Mouse (Mus musculus): ENCODE results near the gene Man1a. TPM values are rescaled to one million over a fixed set of nuclear protein-coding genes. Genes with fewer than 3 reads are reported as not detected.

Gene Man1a
- total RNA-seq, 1 experiment = 9.1 TPM

DNA sequence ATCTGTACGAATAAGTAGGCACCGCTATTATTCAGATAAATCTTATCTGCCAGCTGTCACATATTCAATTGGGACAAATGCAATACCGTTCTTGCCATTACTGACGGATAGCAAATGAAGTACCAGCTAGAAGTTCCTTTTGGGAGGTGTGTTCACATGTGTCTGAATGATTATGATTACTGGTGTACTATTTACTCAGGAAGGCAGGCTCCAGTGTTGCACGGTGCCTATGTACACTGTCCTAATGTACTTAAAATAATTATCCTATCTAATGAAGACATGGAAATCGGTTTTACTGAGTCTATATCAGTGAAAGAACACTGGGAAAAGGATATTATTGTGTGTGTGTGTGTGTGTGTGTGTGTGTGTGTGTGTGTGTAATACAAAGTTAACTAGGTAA lies 160.7 kb downstream of the Man1a start:
- Histone ChIP-seq H3K4me1 (ENCODE audit: control insufficient read depth in 2 of 2, insufficient read depth in 2 of 2, low read length in 2 of 2, poor library complexity in 1 of 2) (no peaks in the 10 kb centered on the region), H3K9me3 (ENCODE audit: control insufficient read depth, insufficient read depth, low read depth, low read length) (no peaks in the 10 kb centered on the region), H3K36me3 (ENCODE audit: control insufficient read depth, insufficient read depth, low read length, poor library complexity, severe bottlenecking) (no peaks in the 10 kb centered on the region), H3K9ac (ENCODE audit: insufficient read depth, low read depth, low read length, poor library complexity, severe bottlenecking) (no peak overlapping the region), H3K27ac (ENCODE audit: insufficient read depth, low read depth, low read length, poor library complexity, severe bottlenecking) (no peak overlapping the region), H3K4me3 (ENCODE audit: insufficient read depth in 1 of 2, low read depth in 1 of 2, low read length in 2 of 2, poor library complexity in 1 of 2, severe bottlenecking in 1 of 2) (no peak overlapping the region)
- no peak for DNase-seq (ENCODE audit: low read depth, low spot score)
- TF ChIP-seq ZC3H11A (IDR thresholded peaks at IDR 0.05; ENCODE audit: borderline replicate concordance, low read depth, low read length) = no peak
- no peak for TF ChIP-seq CHD2 (IDR thresholded peaks at IDR 0.05; ENCODE audit: low read depth, low read length)
- no peak for TF ChIP-seq MAFK (IDR thresholded peaks at IDR 0.05; ENCODE audit: insufficient read depth, low read depth, low read length)
- TF ChIP-seq ZNF384 (IDR thresholded peaks at IDR 0.05; ENCODE audit: low read depth, low read length) = no peak
- TF ChIP-seq HCFC1 (IDR thresholded peaks at IDR 0.05; ENCODE audit: borderline replicate concordance, insufficient read depth, low read length) = no peak
- in situ Hi-C loops (cut with MboI; ENCODE audit: low sequenced_read_pairs in 2 of 2, unreplicated experiment in 2 of 2) = no loop called here

DNA sequence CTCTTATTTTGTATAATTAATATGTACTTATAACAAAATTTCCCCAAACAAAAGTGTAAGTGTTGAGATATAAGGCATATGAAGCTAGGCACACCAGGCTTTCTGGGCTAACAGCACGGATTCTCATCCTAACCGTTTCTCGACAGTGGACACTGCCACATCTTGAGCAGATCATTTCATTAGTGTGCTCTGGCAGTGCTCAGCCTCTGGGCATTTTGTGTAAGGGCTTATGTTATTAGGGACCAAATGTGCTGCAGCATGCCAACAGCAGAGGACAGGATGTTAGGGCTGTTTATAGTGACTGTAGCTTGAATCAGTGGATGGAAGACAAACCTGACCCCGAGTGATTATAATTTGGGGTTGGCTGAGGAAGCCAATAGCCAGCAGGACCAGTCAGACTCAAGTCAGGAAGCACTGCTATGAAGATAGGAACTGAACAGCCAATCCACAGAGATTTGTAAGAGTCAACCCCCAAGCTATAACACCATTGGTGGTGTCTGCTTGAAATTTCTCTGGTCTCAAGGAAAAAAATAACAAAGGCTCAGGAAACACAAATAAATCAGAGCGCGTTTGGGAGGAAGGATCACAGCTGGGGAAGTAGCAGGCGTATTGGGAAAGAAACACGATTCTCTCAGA lies 161.3 kb downstream of the Man1a start:
- in situ Hi-C loops (cut with MboI; ENCODE audit: low sequenced_read_pairs in 2 of 2, unreplicated experiment in 2 of 2) = no loop called here
- H3K9me3 ChIP-seq (ENCODE audit: control insufficient read depth, insufficient read depth, low read depth, low read length) = no peaks in the 10 kb centered on the region
- TF ChIP-seq CHD2 (IDR thresholded peaks at IDR 0.05; ENCODE audit: low read depth, low read length) (no peak), ZC3H11A (IDR thresholded peaks at IDR 0.05; ENCODE audit: borderline replicate concordance, low read depth, low read length) (no peak), MAFK (IDR thresholded peaks at IDR 0.05; ENCODE audit: insufficient read depth, low read depth, low read length) (no peak), HCFC1 (IDR thresholded peaks at IDR 0.05; ENCODE audit: borderline replicate concordance, insufficient read depth, low read length) (no peak), ZNF384 (IDR thresholded peaks at IDR 0.05; ENCODE audit: low read depth, low read length) (no peak)

DNA sequence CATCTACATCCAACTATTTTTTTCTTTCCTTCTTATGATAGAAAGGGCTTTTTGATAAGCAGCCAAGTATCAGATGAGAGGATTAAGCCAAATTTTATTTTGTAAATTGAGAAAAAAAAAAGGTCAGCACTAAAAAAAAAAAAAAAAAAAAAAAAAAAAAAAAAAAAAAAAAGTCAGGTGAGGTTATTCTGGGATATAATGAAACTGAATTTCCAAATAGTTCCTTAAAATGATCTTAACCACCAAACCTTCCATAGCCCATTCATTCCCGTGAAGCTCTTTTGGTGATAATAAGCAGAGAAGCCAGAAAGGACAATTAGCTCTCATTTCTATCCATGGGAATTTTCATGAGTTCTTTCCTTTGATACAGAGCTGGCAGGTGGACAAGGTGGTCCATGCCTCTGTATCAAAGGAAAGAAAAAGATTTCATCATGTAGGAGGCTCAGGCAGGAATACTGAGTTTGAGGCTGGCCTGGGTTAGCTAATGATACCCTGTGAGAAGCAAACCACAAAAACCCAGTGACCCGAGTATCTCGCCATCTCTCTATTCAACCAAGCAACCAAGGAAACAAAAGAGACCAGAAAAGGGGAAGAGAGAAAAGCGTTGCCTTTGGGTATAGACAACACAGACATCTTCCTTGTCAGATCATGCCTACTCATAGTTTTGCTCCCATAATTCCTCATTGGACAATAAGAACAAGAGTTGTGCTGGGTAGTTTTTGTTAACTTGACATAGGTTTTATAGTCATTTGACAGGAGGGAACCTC lies 162.7 kb downstream of the Man1a start:
- no peak overlapping the region for H3K9ac ChIP-seq (ENCODE audit: insufficient read depth, low read depth, low read length, poor library complexity, severe bottlenecking)
- in situ Hi-C loops (cut with MboI; ENCODE audit: low sequenced_read_pairs in 2 of 2, unreplicated experiment in 2 of 2) = no loop called here
- H3K4me1 ChIP-seq (ENCODE audit: control insufficient read depth in 2 of 2, insufficient read depth in 2 of 2, low read length in 2 of 2, poor library complexity in 1 of 2) = no peaks in the 10 kb centered on the region
- no peaks in the 10 kb centered on the region for H3K9me3 ChIP-seq (ENCODE audit: control insufficient read depth, insufficient read depth, low read depth, low read length)
- no peak overlapping the region for H3K27ac ChIP-seq (ENCODE audit: insufficient read depth, low read depth, low read length, poor library complexity, severe bottlenecking)
- H3K4me3 ChIP-seq (ENCODE audit: insufficient read depth in 1 of 2, low read depth in 1 of 2, low read length in 2 of 2, poor library complexity in 1 of 2, severe bottlenecking in 1 of 2) = no peak overlapping the region
- no peaks in the 10 kb centered on the region for H3K36me3 ChIP-seq (ENCODE audit: control insufficient read depth, insufficient read depth, low read length, poor library complexity, severe bottlenecking)
- DNase-seq (ENCODE audit: low read depth, low spot score) = no peak
- TF ChIP-seq MAFK (IDR thresholded peaks at IDR 0.05; ENCODE audit: insufficient read depth, low read depth, low read length) (no peak), CHD2 (IDR thresholded peaks at IDR 0.05; ENCODE audit: low read depth, low read length) (no peak), ZC3H11A (IDR thresholded peaks at IDR 0.05; ENCODE audit: borderline replicate concordance, low read depth, low read length) (no peak), HCFC1 (IDR thresholded peaks at IDR 0.05; ENCODE audit: borderline replicate concordance, insufficient read depth, low read length) (no peak), ZNF384 (IDR thresholded peaks at IDR 0.05; ENCODE audit: low read depth, low read length) (peak; percentile 27; the same call in 1 of the 2 replicates)

More for the DNA sequence above, 161.3 kb downstream of the Man1a start:
- no peaks in the 10 kb centered on the region for H3K36me3 ChIP-seq (ENCODE audit: control insufficient read depth, insufficient read depth, low read length, poor library complexity, severe bottlenecking)
- H3K9ac ChIP-seq (ENCODE audit: insufficient read depth, low read depth, low read length, poor library complexity, severe bottlenecking) = no peak overlapping the region
- no peak overlapping the region for H3K27ac ChIP-seq (ENCODE audit: insufficient read depth, low read depth, low read length, poor library complexity, severe bottlenecking)
- no peaks in the 10 kb centered on the region for H3K4me1 ChIP-seq (ENCODE audit: control insufficient read depth in 2 of 2, insufficient read depth in 2 of 2, low read length in 2 of 2, poor library complexity in 1 of 2)
- H3K4me3 ChIP-seq (ENCODE audit: insufficient read depth in 1 of 2, low read depth in 1 of 2, low read length in 2 of 2, poor library complexity in 1 of 2, severe bottlenecking in 1 of 2) = no peak overlapping the region
- DNase-seq (ENCODE audit: low read depth, low spot score) = no peak

DNA sequence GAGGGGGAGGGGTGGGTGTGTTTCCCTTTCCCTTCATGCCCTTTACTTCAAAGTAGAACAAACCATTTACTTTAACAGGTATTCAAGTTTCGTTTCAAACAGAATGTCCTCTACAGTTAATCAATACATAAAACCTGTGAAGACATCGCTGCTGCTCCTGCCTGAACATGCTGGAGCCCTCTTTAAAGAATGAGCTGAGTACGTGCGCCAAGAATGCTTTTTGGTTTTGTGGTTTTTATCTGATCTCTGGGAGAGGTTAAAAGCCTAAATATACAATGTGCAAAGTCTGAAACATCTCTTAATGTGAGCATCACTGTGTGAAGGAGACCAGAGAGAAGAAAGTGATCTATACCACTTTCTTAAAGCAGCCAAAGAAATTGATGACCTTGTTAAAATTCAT lies 186.9 kb downstream of the Man1a start:
- no peaks in the 10 kb centered on the region for H3K36me3 ChIP-seq (ENCODE audit: control insufficient read depth, insufficient read depth, low read length, poor library complexity, severe bottlenecking)
- H3K4me3 ChIP-seq (ENCODE audit: insufficient read depth in 1 of 2, low read depth in 1 of 2, low read length in 2 of 2, poor library complexity in 1 of 2, severe bottlenecking in 1 of 2) = no peak overlapping the region
- no peak overlapping the region for H3K9ac ChIP-seq (ENCODE audit: insufficient read depth, low read depth, low read length, poor library complexity, severe bottlenecking)
- no peaks in the 10 kb centered on the region for H3K4me1 ChIP-seq (ENCODE audit: control insufficient read depth in 2 of 2, insufficient read depth in 2 of 2, low read length in 2 of 2, poor library complexity in 1 of 2)
- in situ Hi-C loops (cut with MboI; ENCODE audit: low sequenced_read_pairs in 2 of 2, unreplicated experiment in 2 of 2) = no loop called here
- no peak overlapping the region for H3K27ac ChIP-seq (ENCODE audit: insufficient read depth, low read depth, low read length, poor library complexity, severe bottlenecking)
- no peak for TF ChIP-seq ZNF384 (IDR thresholded peaks at IDR 0.05; ENCODE audit: low read depth, low read length)
- TF ChIP-seq MAFK (IDR thresholded peaks at IDR 0.05; ENCODE audit: insufficient read depth, low read depth, low read length) = no peak
- no peak for TF ChIP-seq ZC3H11A (IDR thresholded peaks at IDR 0.05; ENCODE audit: borderline replicate concordance, low read depth, low read length)
- TF ChIP-seq CHD2 (IDR thresholded peaks at IDR 0.05; ENCODE audit: low read depth, low read length) = no peak
- TF ChIP-seq HCFC1 (IDR thresholded peaks at IDR 0.05; ENCODE audit: borderline replicate concordance, insufficient read depth, low read length) = no peak
- no peaks in the 10 kb centered on the region for H3K9me3 ChIP-seq (ENCODE audit: control insufficient read depth, insufficient read depth, low read depth, low read length)
- DNase-seq (ENCODE audit: low read depth, low spot score) = no peak

Data from ES-E14 (cell line).